Mouse (Mus musculus) intestine, postnatal 0 days (tissue): ENCODE results near the gene Tuft1. TPM values are rescaled to one million over a fixed set of nuclear protein-coding genes. Genes with fewer than 3 reads are reported as not detected.

Experiments used
- ATAC-seq: fragments of 200-750 bp; cut with Nextera tagmentation; 2 replicates; pipeline ENCODE4 v1.8.0; 2017; ENCODE audit warnings: mild to moderate bottlenecking, moderate TSS enrichment, moderate library complexity
- H3K27ac ChIP-seq: fragments of 300-500 bp; sonication (generic); 2 replicates; pipeline ENCODE4 v1.5.1; 2014; ENCODE audit warnings: mild to moderate bottlenecking, low read depth, low read length, moderate library complexity
- H3K27me3 ChIP-seq: fragments of 300-500 bp; sonication (generic); replicated peaks from 2 replicates; pipeline ENCODE4 v1.6.1; 2014; ENCODE audit warnings: low read length, mixed read lengths; ENCODE audit not compliant: control insufficient read depth, insufficient read depth
- H3K36me3 ChIP-seq: fragments of 300-500 bp; sonication (generic); 2 replicates; pipeline ENCODE4 v1.6.1; 2014; ENCODE audit warnings: mild to moderate bottlenecking, moderate library complexity; ENCODE audit not compliant: control insufficient read depth, insufficient read depth
- H3K4me1 ChIP-seq: fragments of 300-500 bp; sonication (generic); replicated peaks from 2 replicates; pipeline ENCODE4 v1.6.1; 2014; ENCODE audit warnings: antibody characterized with exemption, low read length, mixed read lengths; ENCODE audit not compliant: control insufficient read depth, insufficient read depth
- H3K4me2 ChIP-seq: fragments of 300-500 bp; sonication (generic); replicated peaks from 2 replicates; pipeline ENCODE4 v1.6.1; 2014; ENCODE audit warnings: low read depth, mild to moderate bottlenecking, moderate library complexity
- H3K4me3 ChIP-seq: fragments of 300-500 bp; sonication (generic); 2 replicates; pipeline ENCODE4 v1.5.1; 2014; ENCODE audit warnings: low read depth, low read length
- H3K9ac ChIP-seq: fragments of 300-500 bp; sonication (generic); 2 replicates; pipeline ENCODE4 v1.6.1; 2014; ENCODE audit warnings: mild to moderate bottlenecking, low read depth, low read length
- H3K9me3 ChIP-seq: fragments of 300-500 bp; sonication (generic); 2 replicates; pipeline ENCODE4 v1.6.1; 2016; ENCODE audit warnings: mixed run types; ENCODE audit not compliant: control insufficient read depth
- CTCF ChIP-seq: sonication (generic); IDR thresholded peaks from 2 replicates; pipeline ENCODE4 v1.5.1; 2016; ENCODE audit warnings: low read depth, mild to moderate bottlenecking, control low read depth, antibody characterized with exemption, moderate library complexity
- WGBS: fragments of 180-500 bp; shearing (Covaris S2); extraction: QIAGEN DNeasy Blood & Tissue Kit; methylation state at CpG from one replicate; pipeline ENCODE4 v1.1.7; 2014; 5-methylcytosine and 5-hydroxymethylcytosine counted together
- polyA plus RNA-seq: library from polyadenylated mRNA; unstranded; fragments of >200 nt; fragmentation: Nextera tagmentation; extraction: Ambion mirVana; gene quantifications from 2 replicates; pipeline ENCODE4 v1.2.1, GENCODE M21; 2015

Tuft1 gene
- polyA plus RNA-seq, 1 experiment from 2014 or later = 10.9 TPM

GRCm38 (mm10) chr3:94567242-94567641 is 91.4 kb downstream of the Tuft1 start:
- no peak for ATAC-seq
- H3K9ac ChIP-seq = no peak overlapping the region
- H3K27ac ChIP-seq = no peak overlapping the region
- H3K4me3 ChIP-seq = no peak overlapping the region
- H3K27me3 ChIP-seq = no peaks in the 10 kb centered on the region
- no peaks in the 10 kb centered on the region for H3K4me1 ChIP-seq
- no peak for TF ChIP-seq CTCF
- no peaks in the 10 kb centered on the region for H3K9me3 ChIP-seq
- H3K4me2 ChIP-seq = no peak overlapping the region
- 46% methylated on average over 2 of the region's 2 CpGs for WGBS
- no peaks in the 10 kb centered on the region for H3K36me3 ChIP-seq

- Histone ChIP-seq H3K36me3 (0 out of 2 replicates have a peak, but pooled peaks cover 5% of the 10 kb centered on the region), H3K9ac (no peak overlapping the region), H3K4me1 (no peaks in the 10 kb centered on the region), H3K27me3 (no peaks in the 10 kb centered on the region), H3K4me2 (no peak overlapping the region), H3K4me3 (no peak overlapping the region), H3K9me3 (no peaks in the 10 kb centered on the region), H3K27ac (no peak overlapping the region)
- WGBS = 67% methylated on average over 2 of the region's 2 CpGs
- TF ChIP-seq CTCF = no peak
- ATAC-seq = no peak
Observed at GRCm38 (mm10) chr3:94565557-94565956, 93.1 kb downstream of the Tuft1 start.

- no peaks in the 10 kb centered on the region for H3K9me3 ChIP-seq
- 0 out of 2 replicates have a peak, but pooled peaks cover 5% of the 10 kb centered on the region for H3K36me3 ChIP-seq
- 49% methylated on average over 3 of the region's 3 CpGs for WGBS
- H3K4me1 ChIP-seq = no peaks in the 10 kb centered on the region
- no peak for TF ChIP-seq CTCF
- H3K9ac ChIP-seq = no peak overlapping the region
- peak overlapping the region; percentile 35; the same call in 1 of the 2 replicates for H3K27ac ChIP-seq
- H3K4me2 ChIP-seq = no peak overlapping the region
- H3K27me3 ChIP-seq = no peaks in the 10 kb centered on the region
- no peak for ATAC-seq
- no peak overlapping the region for H3K4me3 ChIP-seq
Observed at GRCm38 (mm10) chr3:94565127-94565526, 93.5 kb downstream of the Tuft1 start.

DNA sequence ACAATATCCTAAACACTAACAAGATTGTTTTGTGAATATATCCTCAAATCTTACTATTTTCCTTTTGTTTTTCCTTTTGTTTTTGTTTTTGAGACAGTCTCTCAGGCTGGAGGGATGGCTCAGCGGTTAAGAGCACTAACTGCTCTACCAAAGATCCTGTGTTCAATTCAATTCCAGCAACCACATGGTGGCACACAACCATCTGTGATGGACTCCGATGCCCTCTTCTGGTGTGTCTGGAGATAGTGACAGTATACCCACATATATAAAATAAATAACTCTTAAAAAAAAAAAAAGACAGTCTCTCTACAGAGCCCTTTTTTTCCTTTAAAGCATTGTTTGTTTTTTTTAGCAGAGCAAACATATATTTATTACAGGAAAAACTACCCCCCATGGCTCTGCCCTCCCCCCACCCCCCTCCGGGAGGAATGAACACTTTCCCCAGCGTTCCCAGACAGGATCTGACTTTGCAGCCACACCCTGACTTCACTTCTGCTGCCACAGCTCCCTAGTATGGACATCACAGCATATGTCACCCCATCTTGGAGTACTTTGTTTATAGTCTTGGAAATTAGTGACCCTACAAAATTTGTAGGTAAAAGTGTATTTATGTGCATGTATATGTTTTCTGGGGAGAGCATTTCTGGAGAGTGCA is 94.2 kb downstream of the Tuft1 start:
- WGBS = 58% methylated on average over 4 of the region's 4 CpGs
- Histone ChIP-seq H3K9ac (no peak overlapping the region), H3K36me3 (peaks cover 6% of the 10 kb centered on the region; the same call in 1 of the 2 replicates), H3K9me3 (no peaks in the 10 kb centered on the region), H3K4me2 (no peak overlapping the region), H3K27me3 (no peaks in the 10 kb centered on the region), H3K4me3 (no peak overlapping the region), H3K27ac (peak overlapping the region; percentile 35; the same call in 1 of the 2 replicates), H3K4me1 (no peaks in the 10 kb centered on the region)
- TF ChIP-seq CTCF = peak; percentile 35
- no peak for ATAC-seq

DNA sequence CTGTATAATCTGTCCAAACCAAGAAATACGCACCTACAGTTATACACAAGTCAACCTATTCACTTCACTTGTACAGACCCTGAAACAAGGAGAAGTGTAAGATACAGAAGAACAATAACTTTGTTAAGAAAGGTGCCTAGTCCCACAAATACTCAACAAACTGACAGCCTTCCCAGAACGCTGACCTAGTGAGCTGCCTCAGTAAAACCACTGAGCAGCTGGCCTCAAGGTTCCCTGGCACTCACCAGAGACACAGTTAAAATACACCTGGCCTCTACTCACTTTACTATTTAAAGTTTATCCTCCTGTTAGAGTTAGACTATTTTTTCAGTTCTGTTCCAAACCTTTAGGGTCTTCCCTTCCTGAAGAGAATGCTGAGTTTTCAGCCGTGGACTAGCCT is 95.5 kb downstream of the Tuft1 start:
- H3K27me3 ChIP-seq = no peaks in the 10 kb centered on the region
- H3K4me2 ChIP-seq = no peak overlapping the region
- no peaks in the 10 kb centered on the region for H3K4me1 ChIP-seq
- 79% methylated on average over 3 of the region's 3 CpGs for WGBS
- H3K9me3 ChIP-seq = no peaks in the 10 kb centered on the region
- no peak overlapping the region for H3K9ac ChIP-seq
- H3K36me3 ChIP-seq = peaks cover 14% of the 10 kb centered on the region
- TF ChIP-seq CTCF = no peak
- no peak overlapping the region for H3K27ac ChIP-seq
- no peak overlapping the region for H3K4me3 ChIP-seq
- ATAC-seq = no peak

Other genes starting within 250 kb of the Tuft1 start
- 5.6 and 6.2 TPM in 2 replicates for gene Tdrkh, start 245.6 kb downstream of the Tuft1 start, polyA plus RNA-seq
- gene Mrpl9, start 215.6 kb downstream of the Tuft1 start, polyA plus RNA-seq = 33.5 and 35.2 TPM in 2 replicates
- gene Oaz3, start 215.0 kb downstream of the Tuft1 start, polyA plus RNA-seq = 0.35 and 0.56 TPM in 2 replicates
- 12.2 and 12.8 TPM in 2 replicates for gene Celf3, start 180.6 kb downstream of the Tuft1 start, polyA plus RNA-seq
- gene Riiad1, start 178.5 kb downstream of the Tuft1 start, polyA plus RNA-seq = 3.5 and 3.9 TPM in 2 replicates
- 20.9 and 26.5 TPM in 2 replicates for gene Snx27, start 76.2 kb downstream of the Tuft1 start, polyA plus RNA-seq
- not detected in 2 replicates for gene Gm10972, start 15.8 kb downstream of the Tuft1 start, polyA plus RNA-seq
- 2.7 and 2.9 TPM in 2 replicates for gene Selenbp2, start 34.7 kb upstream of the Tuft1 start, polyA plus RNA-seq
- 42.1 and 48.3 TPM in 2 replicates for gene Cgn, start 127.6 kb upstream of the Tuft1 start, polyA plus RNA-seq
- 4.8 and 5.8 TPM in 2 replicates for gene Pogz, start 178.7 kb upstream of the Tuft1 start, polyA plus RNA-seq
- 308 and 311 TPM in 2 replicates for gene Psmb4, start 228.1 kb upstream of the Tuft1 start, polyA plus RNA-seq